Mouse (Mus musculus) MEL (cell line): ENCODE measurements at regions not wholly inside any gene's neighbourhood (a gene's known extent, or its start where the extent isn't known, plus 50 kb on each side); places are given as distances from the start of the nearest gene placed in this dataset.

ENCODE experiments used
- BHLHE40 ChIP-seq: IDR thresholded peaks from 2 replicates; pipeline ENCODE4 v1.6.1; 2012; ENCODE audit warnings: low read depth, mild to moderate bottlenecking, inconsistent platforms, low read length, improper control_type of control experiment, borderline replicate concordance
- CHD2 ChIP-seq: IDR thresholded peaks from 2 replicates; pipeline ENCODE4 v1.6.1; 2011; ENCODE audit warnings: low read length, improper control_type of control experiment
- CTCF ChIP-seq, 3 experiments: IDR thresholded peaks in 2 of 3; conservative IDR thresholded peaks in 1 of 3; 2 replicates each; pipeline ENCODE4 v1.5.1; 2011 to 2012; ENCODE audit warnings: low read length in 3 of 3, low read depth in 2 of 3, mild to moderate bottlenecking in 2 of 3, improper control_type of control experiment in 1 of 3, inconsistent platforms in 1 of 3, mixed read lengths in 1 of 3, moderate library complexity in 1 of 3; ENCODE audit not compliant: control insufficient read depth in 1 of 3, insufficient read depth in 1 of 3, poor library complexity in 1 of 3, severe bottlenecking in 1 of 3
- EP300 ChIP-seq, 2 experiments: IDR thresholded peaks; 2 replicates each; pipeline ENCODE4 v1.6.1; 2011; ENCODE audit warnings: improper control_type of control experiment in 2 of 2, low read length in 2 of 2, low read depth in 1 of 2, mild to moderate bottlenecking in 1 of 2
- HCFC1 ChIP-seq: IDR thresholded peaks from 2 replicates; pipeline ENCODE4 v1.6.1; 2012; ENCODE audit warnings: low read depth, mild to moderate bottlenecking, inconsistent platforms, low read length, improper control_type of control experiment, moderate library complexity
- MAFK ChIP-seq: IDR thresholded peaks from 2 replicates; pipeline ENCODE4 v1.6.1; 2011; ENCODE audit warnings: low read depth, mild to moderate bottlenecking, low read length, improper control_type of control experiment, borderline replicate concordance
- MEF2A ChIP-seq: IDR thresholded peaks from 2 replicates; pipeline ENCODE4 v1.6.1; 2014; ENCODE audit warnings: low read depth, mild to moderate bottlenecking, inconsistent platforms, low read length, improper control_type of control experiment; ENCODE audit not compliant: poor library complexity, insufficient replicate concordance, severe bottlenecking; ENCODE audit errors: extremely low read depth
- MYC ChIP-seq: IDR thresholded peaks from 2 replicates; pipeline ENCODE4 v1.6.1; 2011; ENCODE audit warnings: low read depth, mild to moderate bottlenecking, low read length, improper control_type of control experiment, moderate library complexity
- POLR2A ChIP-seq, 2 experiments: IDR thresholded peaks; 2 replicates each; pipeline ENCODE4 v1.6.1; 2011 to 2012; ENCODE audit warnings: low read length in 2 of 2, mild to moderate bottlenecking in 2 of 2, control low read depth in 1 of 2, improper control_type of control experiment in 1 of 2, low read depth in 1 of 2, moderate library complexity in 1 of 2; ENCODE audit not compliant: control insufficient read depth in 1 of 2, insufficient read depth in 1 of 2, poor library complexity in 1 of 2
- POLR2AphosphoS2 ChIP-seq: IDR thresholded peaks from 2 replicates; pipeline ENCODE4 v1.6.1; 2011; ENCODE audit warnings: low read length, improper control_type of control experiment
- USF1 ChIP-seq: IDR thresholded peaks from 2 replicates; pipeline ENCODE4 v1.6.1; 2014; ENCODE audit warnings: low read depth, mild to moderate bottlenecking, inconsistent platforms, low read length, improper control_type of control experiment, moderate library complexity
- ZKSCAN1 ChIP-seq: IDR thresholded peaks from 2 replicates; pipeline ENCODE4 v1.6.1; 2012; ENCODE audit warnings: low read depth, mild to moderate bottlenecking, inconsistent platforms, low read length, improper control_type of control experiment, moderate library complexity
- ZNF384 ChIP-seq: IDR thresholded peaks from 2 replicates; pipeline ENCODE4 v1.6.1; 2012; ENCODE audit warnings: low read depth, mild to moderate bottlenecking, inconsistent platforms, low read length, improper control_type of control experiment

GRCm38 (mm10) chr1:91715791-91716190 lies 85.5 kb upstream of the Twist2 start:
- TF ChIP-seq HCFC1 (no peak), CTCF (IDR thresholded peaks at IDR 0.05 in 2 of 3, conservative IDR thresholded peaks at IDR 0.05 in 1 of 3; ENCODE audit: control insufficient read depth in 1 of 3, insufficient read depth in 1 of 3, low read depth in 2 of 3, low read length in 3 of 3, poor library complexity in 1 of 3, severe bottlenecking in 1 of 3) (no peak), EP300 (IDR thresholded peaks at IDR 0.05; ENCODE audit: low read depth in 1 of 2, low read length in 2 of 2) (no peak), MEF2A (no peak), POLR2A (IDR thresholded peaks at IDR 0.05; ENCODE audit: control insufficient read depth in 1 of 2, insufficient read depth in 1 of 2, low read depth in 1 of 2, low read length in 2 of 2, poor library complexity in 1 of 2) (no peak), MAFK (no peak), POLR2AphosphoS2 (no peak), ZNF384 (no peak), BHLHE40 (no peak), ZKSCAN1 (no peak), MYC (no peak), CHD2 (no peak), USF1 (no peak)
